Mouse (Mus musculus): ENCODE measurements around the gene Zfp664. TPM values are rescaled to one million over a fixed set of nuclear protein-coding genes. Genes with fewer than 3 reads are reported as not detected.

Gene Zfp664
- total and polyA plus RNA-seq, 2 experiments from 2014 or later, result 29.2 to 50.2 TPM

- H3K4me2 ChIP-seq (ENCODE audit: low read depth, low read length, poor library complexity, severe bottlenecking), result no peak overlapping the region
- no peak overlapping the region for H3K27ac ChIP-seq (ENCODE audit: low read depth, low read length)
- no peak for ATAC-seq (ENCODE audit: low FRiP score)
- 66% methylated on average over 4 of the region's 4 CpGs for WGBS
- no peak overlapping the region for H3K9ac ChIP-seq (replicated peaks; ENCODE audit: low read length, poor library complexity, severe bottlenecking)
- no peak overlapping the region for H3K4me3 ChIP-seq (ENCODE audit: low read depth, low read length)
- no peaks in the 10 kb centered on the region for H3K36me3 ChIP-seq (ENCODE audit: insufficient read depth, low read length)
- no peak for DNase-seq (ENCODE audit: low spot score)
- no peaks in the 10 kb centered on the region for H3K27me3 ChIP-seq (ENCODE audit: insufficient read depth, low read length)
- TF ChIP-seq CTCF (IDR thresholded peaks at IDR 0.05), result no peak
- H3K4me1 ChIP-seq (ENCODE audit: insufficient read depth, low read length), result no peaks in the 10 kb centered on the region
- H3K9me3 ChIP-seq (ENCODE audit: low read length), result no peaks in the 10 kb centered on the region
Measured at GRCm38 (mm10) chr5:124844929-124845328, 17.6 kb upstream of the Zfp664 start.

- Histone ChIP-seq H3K9ac (replicated peaks; ENCODE audit: low read length, poor library complexity, severe bottlenecking) (no peak overlapping the region), H3K4me2 (ENCODE audit: low read depth, low read length, poor library complexity, severe bottlenecking) (no peak overlapping the region), H3K4me3 (ENCODE audit: low read depth, low read length) (no peak overlapping the region), H3K4me1 (ENCODE audit: insufficient read depth, low read length) (no peaks in the 10 kb centered on the region), H3K36me3 (ENCODE audit: insufficient read depth, low read length) (no peaks in the 10 kb centered on the region), H3K9me3 (ENCODE audit: low read length) (no peaks in the 10 kb centered on the region), H3K27me3 (ENCODE audit: insufficient read depth, low read length) (no peaks in the 10 kb centered on the region), H3K27ac (ENCODE audit: low read depth, low read length) (no peak overlapping the region)
- no peak for DNase-seq (ENCODE audit: low spot score)
- TF ChIP-seq CTCF (IDR thresholded peaks at IDR 0.05), result no peak
- ATAC-seq (ENCODE audit: low FRiP score), result no peak
- WGBS, result 58% methylated on average over 1 of the region's 1 CpGs
Measured at GRCm38 (mm10) chr5:124847014-124847413, 15.5 kb upstream of the Zfp664 start.

GRCm38 (mm10) chr5:124848994-124849393, 13.5 kb upstream of the Zfp664 start:
- 69% methylated on average over 3 of the region's 3 CpGs for WGBS
- Histone ChIP-seq H3K27ac (ENCODE audit: low read depth, low read length) (no peak overlapping the region), H3K4me2 (ENCODE audit: low read depth, low read length, poor library complexity, severe bottlenecking) (no peak overlapping the region), H3K4me1 (ENCODE audit: insufficient read depth, low read length) (no peaks in the 10 kb centered on the region), H3K9me3 (ENCODE audit: low read length) (no peaks in the 10 kb centered on the region), H3K4me3 (ENCODE audit: low read depth, low read length) (no peak overlapping the region), H3K27me3 (ENCODE audit: insufficient read depth, low read length) (no peaks in the 10 kb centered on the region), H3K36me3 (ENCODE audit: insufficient read depth, low read length) (no peaks in the 10 kb centered on the region), H3K9ac (replicated peaks; ENCODE audit: low read length, poor library complexity, severe bottlenecking) (no peak overlapping the region)
- TF ChIP-seq CTCF (IDR thresholded peaks at IDR 0.05), result no peak
- ATAC-seq (ENCODE audit: low FRiP score) (no peak), DNase-seq (ENCODE audit: low spot score) (no peak)

DNA sequence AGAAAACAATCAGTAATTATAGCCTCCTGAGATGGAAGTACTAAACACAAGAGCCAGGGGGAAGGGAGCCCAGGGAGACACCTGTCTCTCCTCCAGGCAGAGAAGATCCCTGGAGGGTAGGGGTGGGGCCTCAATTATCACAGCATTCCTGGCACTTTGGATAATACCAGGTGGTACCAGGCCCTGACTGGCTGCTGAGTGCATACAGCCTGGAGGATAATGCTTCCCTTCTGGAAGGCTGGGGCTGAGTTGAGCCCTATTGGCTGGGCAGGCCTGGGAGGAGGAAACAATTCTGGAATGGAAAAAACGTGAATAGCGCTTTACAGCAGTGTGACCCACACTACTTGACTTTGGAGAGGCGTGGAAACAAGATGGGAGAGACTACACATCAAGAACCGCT, 10.9 kb upstream of the Zfp664 start:
- H3K9ac ChIP-seq (replicated peaks; ENCODE audit: low read length, poor library complexity, severe bottlenecking), result no peak overlapping the region
- no peaks in the 10 kb centered on the region for H3K4me1 ChIP-seq (ENCODE audit: insufficient read depth, low read length)
- no peaks in the 10 kb centered on the region for H3K27me3 ChIP-seq (ENCODE audit: insufficient read depth, low read length)
- H3K27ac ChIP-seq (ENCODE audit: low read depth, low read length), result no peak overlapping the region
- H3K9me3 ChIP-seq (ENCODE audit: low read length), result no peaks in the 10 kb centered on the region
- no peak overlapping the region for H3K4me2 ChIP-seq (ENCODE audit: low read depth, low read length, poor library complexity, severe bottlenecking)
- no peak for TF ChIP-seq CTCF (IDR thresholded peaks at IDR 0.05)
- DNase-seq (ENCODE audit: low spot score), result no peak
- H3K36me3 ChIP-seq (ENCODE audit: insufficient read depth, low read length), result no peaks in the 10 kb centered on the region
- 57% methylated on average over 4 of the region's 4 CpGs for WGBS
- no peak for ATAC-seq (ENCODE audit: low FRiP score)
- H3K4me3 ChIP-seq (ENCODE audit: low read depth, low read length), result no peak overlapping the region

DNA sequence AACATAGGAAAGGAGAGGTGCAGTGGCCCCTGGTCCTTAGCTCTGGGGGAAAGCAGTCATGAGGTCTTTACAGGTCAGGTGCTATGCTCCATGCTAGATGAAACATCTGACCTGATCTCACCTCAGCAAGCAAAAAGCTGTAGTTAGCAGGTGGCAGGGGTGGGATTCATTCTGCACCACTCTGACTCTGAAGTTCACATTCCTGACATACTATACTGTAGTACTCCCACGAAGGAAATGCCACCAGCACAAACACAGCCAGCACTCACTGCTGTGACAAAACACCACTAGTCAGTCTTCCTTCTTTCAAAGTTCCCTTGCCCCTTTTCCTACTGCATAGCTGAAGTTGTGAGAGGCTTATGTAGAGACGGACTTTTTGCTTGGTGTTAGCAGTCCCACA, 10.2 kb upstream of the Zfp664 start:
- ATAC-seq (ENCODE audit: low FRiP score) (no peak), DNase-seq (ENCODE audit: low spot score) (no peak)
- no peak overlapping the region for H3K4me3 ChIP-seq (ENCODE audit: low read depth, low read length)
- 39% methylated on average over 2 of the region's 2 CpGs for WGBS
- H3K27me3 ChIP-seq (ENCODE audit: insufficient read depth, low read length), result no peaks in the 10 kb centered on the region
- H3K9ac ChIP-seq (replicated peaks; ENCODE audit: low read length, poor library complexity, severe bottlenecking), result no peak overlapping the region
- no peaks in the 10 kb centered on the region for H3K36me3 ChIP-seq (ENCODE audit: insufficient read depth, low read length)
- no peaks in the 10 kb centered on the region for H3K9me3 ChIP-seq (ENCODE audit: low read length)
- H3K27ac ChIP-seq (ENCODE audit: low read depth, low read length), result no peak overlapping the region
- H3K4me2 ChIP-seq (ENCODE audit: low read depth, low read length, poor library complexity, severe bottlenecking), result no peak overlapping the region
- no peak for TF ChIP-seq CTCF (IDR thresholded peaks at IDR 0.05)
- no peaks in the 10 kb centered on the region for H3K4me1 ChIP-seq (ENCODE audit: insufficient read depth, low read length)

DNA sequence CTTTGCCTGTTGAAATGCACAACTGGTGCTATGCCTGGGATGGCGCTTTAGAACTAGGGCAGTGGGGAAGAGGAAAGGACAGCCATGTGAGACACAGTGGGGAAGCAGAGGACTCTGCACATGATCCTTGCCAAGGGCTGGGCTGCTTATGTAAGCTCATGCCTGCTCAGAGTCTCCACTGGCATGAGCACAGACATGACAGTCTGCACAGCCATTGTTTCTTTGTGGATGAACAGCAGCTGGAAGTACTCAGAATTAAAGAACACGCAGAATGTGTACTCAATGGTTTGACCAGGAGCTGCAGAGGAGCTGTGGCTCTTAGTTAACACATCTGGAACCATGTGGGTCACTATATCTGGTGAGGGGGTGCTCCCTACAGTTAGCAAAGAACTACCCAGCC, 9.4 kb upstream of the Zfp664 start:
- Histone ChIP-seq H3K27me3 (ENCODE audit: insufficient read depth, low read length) (no peaks in the 10 kb centered on the region), H3K4me3 (ENCODE audit: low read depth, low read length) (no peak overlapping the region), H3K4me2 (ENCODE audit: low read depth, low read length, poor library complexity, severe bottlenecking) (no peak overlapping the region), H3K36me3 (ENCODE audit: insufficient read depth, low read length) (no peaks in the 10 kb centered on the region), H3K4me1 (ENCODE audit: insufficient read depth, low read length) (no peaks in the 10 kb centered on the region), H3K9ac (replicated peaks; ENCODE audit: low read length, poor library complexity, severe bottlenecking) (no peak overlapping the region), H3K27ac (ENCODE audit: low read depth, low read length) (no peak overlapping the region), H3K9me3 (ENCODE audit: low read length) (no peaks in the 10 kb centered on the region)
- no peak for TF ChIP-seq CTCF (IDR thresholded peaks at IDR 0.05)
- WGBS, result 82% methylated on average over 2 of the region's 2 CpGs
- ATAC-seq (ENCODE audit: low FRiP score) (no peak), DNase-seq (ENCODE audit: low spot score) (no peak)
